Mouse (Mus musculus) mature B cell (primary cell): ENCODE results near the gene Surf6.
"Not testable (repeated sequence)": the region's sequence is repeated elsewhere in the genome, so short reads cannot be mapped to it uniquely, and the experiment has no call there.

Source experiments
- in situ Hi-C: fragments of 300-500 bp; cut with MboI; formaldehyde crosslinking; loops from 2 replicates; pipeline ENCODE4 v1.14.3; 2019

The Surf6 gene

DNA sequence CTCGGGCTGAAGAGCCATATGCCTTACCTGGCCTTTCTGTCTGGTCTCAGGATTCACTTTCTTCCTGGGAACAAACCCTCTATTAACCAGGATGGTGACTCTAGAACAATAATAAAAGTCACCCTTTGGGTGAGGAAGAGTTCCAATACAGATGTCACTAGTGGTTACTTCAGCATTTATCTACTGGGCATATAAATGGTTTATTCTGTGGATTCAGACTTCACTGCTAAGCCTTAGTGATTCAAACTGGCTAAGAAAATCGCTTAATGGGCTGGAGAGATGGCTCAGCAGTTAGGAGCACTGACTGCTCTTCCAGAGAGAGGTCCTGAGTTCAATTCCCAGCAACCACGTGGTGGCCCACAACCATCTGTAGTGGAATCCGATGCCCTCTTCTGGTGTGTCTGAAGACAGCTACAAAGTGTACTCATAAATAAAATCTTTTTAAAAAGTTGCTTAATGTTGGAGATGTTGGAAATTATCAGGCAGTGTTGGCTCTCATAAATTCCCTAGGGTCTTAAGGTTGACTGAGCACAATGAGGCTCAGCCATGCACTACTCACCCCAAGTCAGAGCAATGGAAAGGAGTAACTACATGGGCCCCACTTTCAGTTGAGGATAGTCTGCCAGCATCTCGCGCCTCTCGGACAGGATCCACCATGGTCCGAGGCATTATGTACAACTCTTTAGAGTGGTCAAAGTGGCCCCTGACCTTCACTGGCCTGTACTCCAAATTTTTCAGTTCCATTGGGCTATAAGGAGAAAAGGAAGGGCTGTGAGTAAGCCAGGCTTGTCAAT is 11.7 kb upstream of the Surf6 start:
- in situ Hi-C loops: loop anchor here (25.0 kb wide), 2 partner anchors 477 to 1352 kb away; partner anchors contain the start of genes Edf1, Mamdc4 and Sec16a

GRCm38 (mm10) chr2:26913416-26914147 is 10.9 kb upstream of the Surf6 start:
- in situ Hi-C loops: loop anchor here (25.0 kb wide), 2 partner anchors 476 to 1351 kb away; partner anchors contain the start of genes Edf1, Mamdc4 and Sec16a

- in situ Hi-C loops: loop anchor here (25.0 kb wide), 2 partner anchors 475 to 1350 kb away; partner anchors contain the start of genes Edf1, Mamdc4 and Sec16a
Measured at GRCm38 (mm10) chr2:26912253-26912770, 9.6 kb upstream of the Surf6 start.

DNA sequence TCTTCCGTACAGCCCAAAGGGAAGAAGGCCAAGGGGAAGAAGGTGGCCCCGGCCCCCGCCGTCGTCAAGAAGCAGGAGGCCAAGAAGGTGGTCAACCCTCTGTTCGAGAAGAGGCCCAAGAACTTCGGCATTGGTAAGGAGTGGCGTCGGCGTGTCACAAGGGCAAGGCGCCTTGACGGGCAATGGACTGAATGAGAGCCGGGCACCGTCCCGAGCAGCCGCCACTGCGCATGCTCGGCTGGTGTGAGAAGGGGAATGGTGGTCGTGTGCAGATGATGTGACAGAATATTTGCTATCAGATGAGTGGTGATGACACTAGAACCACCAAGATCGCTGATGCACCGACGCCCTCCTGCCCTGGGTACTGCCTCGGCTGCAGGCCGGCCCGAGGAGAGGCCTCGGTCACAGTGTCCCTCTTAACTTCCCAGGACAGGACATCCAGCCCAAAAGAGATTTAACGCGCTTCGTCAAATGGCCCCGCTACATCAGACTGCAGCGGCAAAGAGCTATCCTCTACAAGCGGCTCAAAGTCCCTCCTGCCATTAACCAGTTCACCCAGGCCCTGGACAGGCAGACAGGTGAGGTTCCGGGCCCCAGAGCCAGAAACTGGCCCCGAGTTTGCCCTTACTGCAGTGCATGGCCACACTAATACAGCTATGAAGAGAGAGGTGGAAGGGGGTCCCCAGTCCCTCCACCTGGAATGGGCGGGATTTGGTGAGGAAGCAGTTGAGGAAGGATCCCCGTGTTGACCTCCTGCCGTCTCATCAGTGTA is 8.5 kb upstream of the Surf6 start:
- in situ Hi-C loops: loop anchor here (25.0 kb wide), 2 partner anchors 474 to 1349 kb away; partner anchors contain the start of genes Edf1, Mamdc4 and Sec16a

DNA sequence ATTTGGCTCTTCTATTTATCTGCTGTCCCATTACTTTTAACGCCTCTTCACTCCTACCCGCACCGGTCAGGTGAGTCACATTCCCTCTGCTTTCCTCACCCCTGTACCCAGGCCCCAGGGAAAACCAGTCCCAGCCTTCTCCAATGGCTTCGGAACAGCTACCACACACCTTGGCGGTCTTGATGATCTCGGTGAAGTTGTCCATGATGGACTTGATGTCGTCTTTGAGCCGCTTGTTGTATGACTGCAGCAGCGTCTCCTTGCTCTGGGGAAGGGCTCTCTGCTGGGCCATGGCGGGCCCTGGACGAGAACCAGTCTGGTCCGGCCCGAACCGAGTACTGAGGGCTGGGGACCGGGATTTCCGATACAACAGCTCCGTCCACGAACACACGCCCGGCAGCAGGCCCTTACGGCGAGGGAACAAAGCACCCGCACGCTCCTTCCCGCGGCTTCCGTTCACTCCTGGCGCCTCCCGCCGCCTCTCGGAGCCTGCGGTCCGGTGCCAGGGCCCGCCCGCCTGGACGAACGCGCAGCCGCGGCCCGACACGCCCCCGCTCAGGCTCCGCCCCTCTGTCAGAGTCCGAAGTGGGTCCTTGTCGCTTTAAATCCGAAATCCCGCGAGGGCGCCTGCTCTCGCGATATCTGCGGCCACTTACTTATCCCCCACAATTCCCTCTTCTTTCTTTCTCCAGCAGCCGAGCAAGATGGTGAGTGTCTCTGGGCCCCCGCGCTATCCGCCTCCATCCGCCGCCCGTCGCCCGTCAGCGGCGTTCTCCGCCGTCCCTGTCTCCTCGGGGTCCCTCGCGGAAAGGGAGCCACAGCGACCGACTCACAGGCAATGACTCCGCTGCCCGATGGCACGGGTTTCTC is 7.7 kb upstream of the Surf6 start, which contains the start of the genes Med22 and Rpl7a:
TSS of gene Med22 (minus strand) at position 554 of the 870 bp plus-strand sequence.
TSS of gene Rpl7a (plus strand) at position 641 of the 870 bp plus-strand sequence.
- in situ Hi-C loops: loop anchor here (25.0 kb wide), 2 partner anchors 473 to 1348 kb away; partner anchors contain the start of genes Edf1, Mamdc4 and Sec16a

- in situ Hi-C loops: loop anchor here (25.0 kb wide), 2 partner anchors 472 to 1347 kb away; partner anchors contain the start of genes Edf1, Mamdc4 and Sec16a
Measured at GRCm38 (mm10) chr2:26909387-26909784, 6.7 kb upstream of the Surf6 start.

DNA sequence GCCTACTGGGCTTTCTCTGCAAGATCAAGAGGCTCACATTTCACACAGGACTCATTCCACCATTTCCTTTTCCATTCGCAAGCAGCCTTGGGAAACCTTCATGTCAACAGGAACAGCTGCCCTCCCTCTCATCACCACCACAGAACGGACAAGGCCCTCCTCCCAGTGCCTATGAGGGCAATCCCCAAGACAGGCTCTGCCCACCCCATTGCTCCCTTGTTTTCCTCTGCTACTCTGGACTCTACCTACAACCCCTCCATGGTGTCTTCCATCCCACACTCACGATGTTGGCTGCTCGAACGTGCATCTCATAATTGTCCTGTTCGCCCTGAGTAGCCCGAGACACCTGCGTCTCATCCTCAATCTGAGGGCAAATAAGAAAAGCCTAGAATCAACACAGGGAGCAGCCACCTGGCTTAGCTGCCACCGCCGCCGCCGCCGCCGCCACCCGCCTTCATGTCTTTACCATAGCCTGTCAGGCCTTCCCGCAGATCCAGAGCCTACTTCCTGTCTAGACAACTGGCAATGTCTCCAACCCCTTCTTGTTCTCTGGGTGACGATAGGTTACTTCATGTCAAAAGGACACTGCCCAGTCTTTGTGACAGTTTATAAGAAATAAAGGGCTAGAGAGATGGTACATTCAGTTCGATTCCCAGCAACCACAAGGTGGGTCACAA is 6.2 kb upstream of the Surf6 start:
- in situ Hi-C loops: loop anchor here (25.0 kb wide), 2 partner anchors 472 to 1347 kb away; partner anchors contain the start of genes Edf1, Mamdc4 and Sec16a

- in situ Hi-C loops: loop anchor here (25.0 kb wide), 2 partner anchors 470 to 1345 kb away; partner anchors contain the start of genes Edf1, Mamdc4 and Sec16a
Measured at GRCm38 (mm10) chr2:26907109-26907508, 4.4 kb upstream of the Surf6 start.

GRCm38 (mm10) chr2:26906431-26906830 is 3.8 kb upstream of the Surf6 start:
- in situ Hi-C loops: loop anchor here (25.0 kb wide), 2 partner anchors 469 to 1344 kb away; partner anchors contain the start of genes Edf1, Mamdc4 and Sec16a

GRCm38 (mm10) chr2:26905936-26906335 is 3.3 kb upstream of the Surf6 start:
- in situ Hi-C loops: loop anchor here (25.0 kb wide), 2 partner anchors 469 to 1344 kb away; partner anchors contain the start of genes Edf1, Mamdc4 and Sec16a

GRCm38 (mm10) chr2:26903311-26903710 is 632 bp upstream of the Surf6 start:
- in situ Hi-C loops: loop anchor here (25.0 kb wide), 2 partner anchors 466 to 1341 kb away; partner anchors contain the start of genes Edf1, Mamdc4 and Sec16a

DNA sequence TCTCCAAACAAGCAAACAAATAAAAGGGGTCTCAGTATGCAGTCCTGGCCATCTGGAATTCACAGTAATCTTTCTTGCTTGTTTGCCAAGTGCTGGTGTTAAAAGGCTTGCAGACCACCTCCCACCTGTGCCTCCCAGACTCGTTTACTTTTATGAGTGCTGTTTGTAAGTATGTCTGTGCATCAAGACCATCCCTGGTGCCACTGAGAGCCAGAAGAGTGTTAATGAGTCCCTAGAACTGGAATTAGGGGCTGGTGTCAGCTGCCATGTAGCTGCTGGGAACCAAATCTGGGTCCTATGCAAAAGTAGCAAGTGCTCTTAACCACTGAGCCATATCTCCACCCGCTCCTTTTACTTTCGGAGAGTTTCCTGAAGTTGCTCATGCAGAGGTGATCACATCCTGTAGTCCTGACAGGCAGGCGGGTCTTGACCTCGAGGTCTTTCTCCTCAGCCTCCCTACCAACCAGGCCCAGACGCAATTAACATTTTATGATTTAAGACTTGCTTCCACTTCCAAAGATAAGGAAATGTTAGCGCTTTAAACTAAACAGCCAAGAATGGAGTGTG is 762 bp downstream of the Surf6 start:
- in situ Hi-C loops: loop anchor here (25.0 kb wide), 2 partner anchors 465 to 1340 kb away; partner anchors contain the start of genes Edf1, Mamdc4 and Sec16a

GRCm38 (mm10) chr2:26900731-26901130 is 1.9 kb downstream of the Surf6 start:
- in situ Hi-C loops: loop anchor here (25.0 kb wide), 2 partner anchors 463 to 1338 kb away; partner anchors contain the start of genes Edf1, Mamdc4 and Sec16a

DNA sequence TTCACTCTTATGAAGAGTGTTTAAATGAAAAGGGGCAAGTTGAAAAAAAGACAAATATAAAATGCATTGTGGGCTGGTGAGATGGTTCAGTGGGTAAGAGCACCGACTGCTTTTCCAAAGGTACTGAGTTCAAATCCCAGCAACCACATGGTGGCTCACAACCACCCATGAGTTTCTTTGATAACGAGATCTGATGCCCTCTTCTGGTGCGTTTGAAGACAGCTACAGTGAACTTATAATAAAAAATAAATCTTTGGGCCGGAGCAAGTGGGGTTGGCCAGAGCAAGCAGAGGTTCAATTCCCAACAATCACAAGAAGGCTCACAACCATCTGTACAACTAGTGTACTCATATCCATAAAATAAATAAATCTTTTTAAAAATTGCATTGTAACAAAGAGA is 6.8 kb downstream of the Surf6 start:
- in situ Hi-C loops: no loop called here

DNA sequence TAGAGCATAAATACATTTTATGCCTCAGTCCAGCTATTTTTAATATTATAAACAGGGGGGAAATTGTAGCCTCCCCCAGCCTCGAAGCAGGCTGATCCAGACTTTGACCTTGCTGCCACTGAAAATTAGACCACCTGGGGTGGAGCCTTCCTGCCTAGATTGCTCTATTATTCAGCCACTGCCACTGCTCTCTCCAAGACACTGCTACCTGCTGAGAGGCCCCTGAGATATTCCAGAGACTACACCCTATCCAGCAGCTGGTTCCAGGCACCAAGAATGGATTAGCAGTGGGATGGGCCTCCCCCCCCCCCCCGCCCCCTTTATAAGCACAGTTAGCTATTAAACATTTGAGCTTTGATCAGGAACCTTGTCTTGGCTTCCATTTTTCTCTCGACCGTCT is 16.5 kb downstream of the Surf6 start:
- in situ Hi-C loops: not testable (repeated sequence)

DNA sequence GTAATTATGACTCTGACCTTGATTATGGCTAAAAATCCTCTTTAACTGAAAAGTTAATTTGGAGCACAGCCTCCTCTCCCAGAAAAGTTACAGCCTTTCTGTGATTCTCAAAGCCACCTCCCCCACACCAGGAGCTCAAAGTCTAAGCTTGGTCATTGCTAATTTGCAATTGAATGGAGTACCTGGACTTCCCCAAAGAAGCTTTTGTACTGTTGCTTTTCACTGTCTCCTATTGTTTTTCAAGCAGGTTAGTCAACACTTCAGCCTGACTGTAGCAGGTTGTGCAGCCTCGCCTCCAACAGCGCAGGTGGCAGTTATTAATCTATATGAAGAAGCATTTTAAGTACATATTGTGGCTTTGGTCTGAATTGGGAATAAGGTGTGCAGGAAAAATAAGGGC is 17.1 kb downstream of the Surf6 start:
- in situ Hi-C loops: not testable (repeated sequence)

DNA sequence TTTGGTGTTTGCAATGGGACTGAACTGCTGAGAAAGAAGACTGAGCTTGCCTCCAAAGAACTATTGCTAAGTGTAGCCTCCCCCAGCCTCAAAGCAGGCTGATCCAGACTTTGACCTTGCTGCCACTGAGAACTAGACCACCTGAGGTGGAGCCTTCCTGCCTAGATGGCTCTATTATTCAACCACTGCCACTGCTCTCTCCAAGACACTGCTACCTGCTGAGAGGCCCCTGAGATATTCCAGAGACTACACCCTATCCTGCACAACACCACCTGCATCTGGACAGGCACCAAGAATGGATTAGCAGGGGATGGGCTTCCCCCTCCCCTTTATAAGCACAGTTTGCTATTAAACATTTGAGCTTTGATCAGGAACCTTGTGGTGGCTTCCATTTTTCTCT is 24.1 kb downstream of the Surf6 start:
- in situ Hi-C loops: no loop called here

DNA sequence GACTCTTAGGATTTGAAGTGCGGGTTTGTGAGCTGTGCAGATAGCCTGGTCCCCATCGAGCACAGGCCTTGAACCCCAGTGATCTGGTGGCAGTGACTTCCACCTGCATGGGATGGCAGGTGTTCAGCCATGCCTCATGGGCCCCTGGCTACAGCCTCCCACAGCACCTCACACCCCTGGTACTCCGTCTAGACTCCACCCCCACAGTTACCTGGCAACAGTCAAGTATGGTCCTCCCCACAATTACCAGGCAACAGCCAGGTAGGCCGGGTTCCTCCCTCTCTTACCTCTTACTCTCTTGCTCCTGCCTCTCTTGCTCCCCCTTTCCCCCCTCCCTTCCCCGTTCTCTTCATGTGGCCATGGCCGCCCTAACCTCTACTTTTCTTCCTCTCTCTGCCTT is 32.0 kb downstream of the Surf6 start:
- in situ Hi-C loops: no loop called here

GRCm38 (mm10) chr2:26864879-26865278 is 37.8 kb downstream of the Surf6 start, which contains the start of gene Abo:
Abo (minus strand) TSS chr2:26864979.
- in situ Hi-C loops: no loop called here
